Mouse (Mus musculus) lung, adult 2 months (tissue): ENCODE results near the gene Cyfip2.

Experiments
- CTCF ChIP-seq: fragments of 200-500 bp; IDR thresholded peaks from 2 replicates; pipeline ENCODE4 v1.5.1; 2011; ENCODE audit warnings: mild to moderate bottlenecking, low read length, control low read depth; ENCODE audit not compliant: insufficient read depth
- POLR2A ChIP-seq: fragments of 200-500 bp; IDR thresholded peaks from 2 replicates; pipeline ENCODE4 v1.6.1; 2011; ENCODE audit warnings: low read depth, mild to moderate bottlenecking, control low read depth, low read length, borderline replicate concordance; ENCODE audit errors: extremely low read depth

DNA sequence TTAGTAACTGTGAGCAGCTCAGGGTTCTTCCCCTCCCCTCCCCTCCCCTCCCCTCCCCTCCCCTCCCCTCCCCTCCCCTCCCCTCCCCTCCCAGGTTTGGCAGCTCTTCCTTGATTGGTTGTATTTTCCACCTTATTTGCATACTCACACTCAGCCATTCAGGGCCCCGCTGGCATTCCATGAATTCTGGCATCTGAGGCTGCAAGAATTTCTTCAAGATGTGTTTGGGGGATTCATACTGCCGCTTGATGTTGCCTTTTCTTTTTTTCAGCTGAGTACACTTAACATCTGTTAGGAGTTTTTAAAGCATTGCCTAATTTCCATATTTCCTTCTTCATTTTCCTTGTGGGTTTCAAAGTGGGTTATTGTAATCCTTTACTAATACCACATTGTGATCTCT is 124.4 kb downstream of the Cyfip2 start:
- TF ChIP-seq CTCF (no peak), POLR2A (no peak)
